25 mouse cellular contexts compared by ENCODE assay signal in genomic region chr11:20734066-20734465, GRCm38 (mm10). TPM values are rescaled to one million over a fixed set of nuclear protein-coding genes. Genes with fewer than 3 reads are reported as not detected.
DNase-seq lines count a peak whose midpoint lies in the region; ATAC-seq and TF ChIP-seq lines count a peak whose summit lies in the region.
"Had no signal": no experiment of that assay in that cellular context is flagged by ENCODE, and none has a peak within 500 bp of the region (broad histone marks: within the 10 kb centered on the region; RNA-seq: fewer than 3 reads in every experiment).

No protein-coding gene starts in this region.

- no peak overlapping the region for H3K9ac ChIP-seq in heart, adult 2 months (ENCODE audit: low read depth, low read length)
- H3K9ac ChIP-seq in lung, embryonic 14.5 days = no peak overlapping the region
- H3K9ac ChIP-seq: heart, embryonic 12.5 days; limb, embryonic 15.5 days; liver, embryonic 15.5 days; midbrain, embryonic 13.5 days; neural tube, embryonic 13.5 days had no signal

- no peak overlapping the region for H3K4me2 ChIP-seq in lung, embryonic 14.5 days
- H3K4me2 ChIP-seq: heart, embryonic 12.5 days; limb, embryonic 15.5 days; liver, embryonic 15.5 days; midbrain, embryonic 13.5 days; neural tube, embryonic 13.5 days had no signal

- peak overlapping the region; percentile 56 for H3K27ac ChIP-seq in heart, adult 2 months
- peak overlapping the region; percentile 91 for H3K27ac ChIP-seq in kidney, adult 2 months (ENCODE audit: insufficient read depth, low read depth, low read length)
- peak overlapping the region; percentile 48; the same call in 1 of the 2 replicates for H3K27ac ChIP-seq in lung, embryonic 14.5 days (ENCODE audit: low read depth)
- H3K27ac ChIP-seq in brown adipose tissue, adult 24 weeks (replicated peaks; ENCODE audit: low read depth, low read length) = peak overlapping the region; percentile 13; the same call in 1 of the 2 replicates
- H3K27ac ChIP-seq: hindbrain, embryonic 10.5 days; limb, embryonic 15.5 days; liver, embryonic 15.5 days; midbrain, embryonic 13.5 days; neural tube, embryonic 13.5 days had no signal

- no peak overlapping the region for H3K4me3 ChIP-seq in heart, adult 2 months
- no peak overlapping the region for H3K4me3 ChIP-seq in kidney, adult 2 months (ENCODE audit: insufficient read depth, low read depth, low read length)
- H3K4me3 ChIP-seq in lung, embryonic 14.5 days (ENCODE audit: low read depth, low read length) = no peak overlapping the region
- no peak overlapping the region for H3K4me3 ChIP-seq in lung, adult 2 months (replicated peaks; ENCODE audit: extremely low read depth, low read depth, low read length)
- no peak overlapping the region for H3K4me3 ChIP-seq in brown adipose tissue, adult 24 weeks (ENCODE audit: insufficient read depth, low read depth, low read length)
- H3K4me3 ChIP-seq: heart, embryonic 12.5 days; hindbrain, embryonic 10.5 days; limb, embryonic 15.5 days; liver, embryonic 15.5 days; midbrain, embryonic 13.5 days; neural tube, embryonic 13.5 days had no signal

- no peak for ATAC-seq in lung, embryonic 14.5 days (ENCODE audit: insufficient read depth)
- ATAC-seq: CD4-positive, CD25-positive, alpha-beta regulatory T cell, adult 4 months; forebrain, embryonic 16.5 days; midbrain, embryonic 13.5 days; Patski had no signal

- intact Hi-C loops in heart, adult 2 months (cut with DNase I) = no loop called here

- H3K36me3 ChIP-seq in heart, adult 2 months (ENCODE audit: control insufficient read depth, insufficient read depth, low read length) = peaks cover 10% of the 10 kb centered on the region
- H3K36me3 ChIP-seq in kidney, adult 2 months (ENCODE audit: control insufficient read depth, insufficient read depth, low read length) = no peaks in the 10 kb centered on the region; the same call in 1 of the 2 replicates
- no peaks in the 10 kb centered on the region for H3K36me3 ChIP-seq in lung, embryonic 14.5 days (ENCODE audit: insufficient read depth)
- H3K36me3 ChIP-seq: hindbrain, embryonic 10.5 days; limb, embryonic 15.5 days; neural tube, embryonic 13.5 days had no signal

- peaks cover 6% of the 10 kb centered on the region for H3K4me1 ChIP-seq in heart, adult 2 months (ENCODE audit: control insufficient read depth, insufficient read depth, low read length)
- H3K4me1 ChIP-seq in kidney, adult 2 months (ENCODE audit: control insufficient read depth, insufficient read depth, low read length) = peaks cover 24% of the 10 kb centered on the region
- H3K4me1 ChIP-seq in lung, embryonic 14.5 days (ENCODE audit: insufficient read depth) = peaks cover 6% of the 10 kb centered on the region; the same call in 1 of the 2 replicates
- H3K4me1 ChIP-seq in lung, adult 2 months (ENCODE audit: control insufficient read depth, insufficient read depth, low read length) = peaks cover 12% of the 10 kb centered on the region
- peaks cover 14% of the 10 kb centered on the region for H3K4me1 ChIP-seq in brown adipose tissue, adult 24 weeks (ENCODE audit: control insufficient read depth, insufficient read depth, insufficient read length, low read length)

- DNase-seq in heart, adult 2 months = no peak
- no peak for DNase-seq in heart, adult 18-20 months
- DNase-seq in kidney, adult 2 months = peak; percentile 18
- DNase-seq in kidney, adult 8-10 months = no peak
- peak; percentile 61 for DNase-seq in lung, embryonic 14.5 days
- DNase-seq in lung, adult 2 months = no peak
- DNase-seq in right cerebral cortex, adult 2 months (ENCODE audit: low spot score in 2 of 2) = no peak
- DNase-seq: adrenal gland, postnatal 10 days; cerebellum, adult 11 months; cerebellum, postnatal 10 days; embryo, embryonic 11 days; gastrocnemius, postnatal 36 days; layer of hippocampus, postnatal 36 days; right cerebral cortex, adult 18-20 months; thymus, adult 18-20 months had no signal

- H3K27me3 ChIP-seq in heart, adult 2 months (ENCODE audit: control insufficient read depth, insufficient read depth, low read length) = no peaks in the 10 kb centered on the region
- H3K27me3 ChIP-seq in kidney, adult 2 months (replicated peaks; ENCODE audit: control insufficient read depth, insufficient read depth, low read length) = no peaks in the 10 kb centered on the region
- H3K27me3 ChIP-seq in lung, embryonic 14.5 days (ENCODE audit: insufficient read depth, low read length) = no peaks in the 10 kb centered on the region
- H3K27me3 ChIP-seq: heart, embryonic 12.5 days; limb, embryonic 15.5 days; liver, embryonic 15.5 days; midbrain, embryonic 13.5 days; neural tube, embryonic 13.5 days; Patski had no signal

- H3K9me3 ChIP-seq in lung, embryonic 14.5 days (ENCODE audit: low read depth, low read length) = no peaks in the 10 kb centered on the region
- H3K9me3 ChIP-seq: heart, embryonic 12.5 days; hindbrain, embryonic 10.5 days; limb, embryonic 15.5 days; liver, embryonic 15.5 days; midbrain, embryonic 13.5 days; neural tube, embryonic 13.5 days had no signal

- H3K79me2 ChIP-seq in heart, adult 2 months (replicated peaks; ENCODE audit: control insufficient read depth, insufficient read depth, low read length) = peaks cover 4% of the 10 kb centered on the region; the same call in 1 of the 2 replicates

- no peak for TF ChIP-seq POLR2A in heart, adult 2 months (IDR thresholded peaks at IDR 0.05; ENCODE audit: insufficient read depth, low read depth, low read length)
- TF ChIP-seq POLR2A in kidney, adult 2 months (IDR thresholded peaks at IDR 0.05; ENCODE audit: low read depth, low read length) = no peak
- no peak for TF ChIP-seq POLR2A in lung, adult 2 months (IDR thresholded peaks at IDR 0.05; ENCODE audit: borderline replicate concordance, extremely low read depth, low read depth, low read length)

- WGBS in heart, adult 2 months = 26% methylated on average over 3 of the region's 3 CpGs
- 18% methylated on average over 3 of the region's 3 CpGs for WGBS in kidney, adult 2 months
- WGBS in lung, embryonic 14.5 days = 51% methylated on average over 3 of the region's 3 CpGs
- 39% methylated on average over 3 of the region's 3 CpGs for WGBS in lung, adult 2 months

- TF ChIP-seq EP300 in heart, adult 2 months (IDR thresholded peaks at IDR 0.05; ENCODE audit: insufficient read depth, low read depth, low read length) = no peak

- TF ChIP-seq CTCF in heart, adult 2 months (IDR thresholded peaks at IDR 0.05) = no peak
- TF ChIP-seq CTCF in kidney, adult 2 months (conservative IDR thresholded peaks at IDR 0.05; ENCODE audit: insufficient read depth, insufficient read length, low read depth, low read length) = no peak
- TF ChIP-seq CTCF in lung, embryonic 14.5 days (IDR thresholded peaks at IDR 0.05; ENCODE audit: low read depth) = no peak
- TF ChIP-seq CTCF in lung, adult 2 months (IDR thresholded peaks at IDR 0.05; ENCODE audit: insufficient read depth, low read length) = no peak

RNA-seq across cellular contexts. Expression of gene Aftph, which starts 7.3 kb away (rescaled TPM):
- total RNA-seq in heart, adult 2 months (2021) = 10 to 100 TPM; 22.5 to 22.7 TPM
- polyA plus RNA-seq in heart, adult 2 months (2012; rRNA removed) = 18.9 and 28.2 TPM in 2 replicates
- total RNA-seq in heart, adult 18-20 months (2021) = 10 to 100 TPM; 20.7 to 23.6 TPM
- polyA plus RNA-seq in kidney, adult 2 months (2012; rRNA removed) = 72.8 and 78.8 TPM in 2 replicates
- polyA plus RNA-seq in lung, embryonic 14.5 days (2014; fragmentation: Nextera tagmentation; extraction: Ambion mirVana) = 20.4 and 20.8 TPM in 2 replicates
- 35.0 and 41.0 TPM in 2 replicates for polyA plus RNA-seq in lung, adult 2 months (2012; rRNA removed)
- 18.5 and 25.4 TPM in 2 replicates for polyA plus RNA-seq in brown adipose tissue, adult 24 weeks (2012; ENCODE audit: insufficient read depth, insufficient read length, missing spikeins)

Comparison
In these comparisons a context has a peak if more than half of its experiments do, and no peak if none do; other contexts are left out.
1. DNase-seq: peak in kidney, adult 2 months (single experiment) and lung, embryonic 14.5 days (single experiment); none in heart, adult 2 months (0 of 2), heart, adult 18-20 months (0 of 2), kidney, adult 8-10 months (0 of 2), lung, adult 2 months (single experiment) and right cerebral cortex, adult 2 months (0 of 2).
2. H3K27ac ChIP-seq: peak in every context shown above with its lines; median percentile 91 in kidney, adult 2 months; 56 in heart, adult 2 months; 48 in lung, embryonic 14.5 days; 13 in brown adipose tissue, adult 24 weeks.